Mouse (Mus musculus): ENCODE results near the gene Gsn. TPM values are rescaled to one million over a fixed set of nuclear protein-coding genes. Genes with fewer than 3 reads are reported as not detected.

Gsn gene
- total and polyA plus RNA-seq, 2 experiments = 16.9 to 22.5 TPM

GRCm38 (mm10) chr2:35273536-35273935 is 17.4 kb downstream of the Gsn start:
- WGBS = 58% methylated on average over 2 of the region's 2 CpGs

DNA sequence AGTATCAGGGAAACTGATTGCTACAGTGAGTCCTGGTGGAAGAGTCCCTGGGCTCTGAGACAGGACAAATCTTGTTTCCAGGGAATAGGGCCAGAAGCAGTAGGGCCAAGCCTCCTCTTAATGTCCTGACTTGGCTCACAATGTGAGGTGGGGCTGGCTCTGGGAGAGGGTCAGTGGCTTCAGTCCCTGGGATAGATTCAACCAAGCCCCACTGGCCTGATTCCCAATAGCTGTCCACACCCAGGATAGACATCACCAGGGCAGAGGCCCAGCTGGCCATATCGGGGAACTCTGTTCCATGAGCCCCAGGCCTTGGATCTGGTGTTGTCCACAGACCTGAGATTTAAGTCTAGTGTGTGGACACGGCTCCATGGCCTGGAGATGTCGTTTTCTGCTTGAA is 21.5 kb downstream of the Gsn start:
- Histone ChIP-seq H3K4me3 (ENCODE audit: insufficient read depth, low read depth, low read length) (no peak overlapping the region), H3K9ac (ENCODE audit: low read depth, low read length) (no peak overlapping the region), H3K4me1 (ENCODE audit: control insufficient read depth, insufficient read depth, low read length) (peaks cover 13% of the 10 kb centered on the region), H3K36me3 (ENCODE audit: control insufficient read depth, insufficient read depth, low read length) (no peaks in the 10 kb centered on the region), H3K27me3 (ENCODE audit: control insufficient read depth, insufficient read depth, low read length) (no peaks in the 10 kb centered on the region), H3K27ac (replicated peaks; ENCODE audit: insufficient read depth, low read depth, low read length) (peak overlapping the region; percentile 77), H3K79me2 (ENCODE audit: control insufficient read depth, insufficient read depth, low read length) (no peaks in the 10 kb centered on the region)
- TF ChIP-seq POLR2A (IDR thresholded peaks at IDR 0.05; ENCODE audit: extremely low read depth, insufficient read depth, low read length) = no peak
- TF ChIP-seq CTCF (IDR thresholded peaks at IDR 0.05; ENCODE audit: low read depth, low read length) = no peak
- DNase-seq (ENCODE audit: extremely low read depth, low read depth, low spot score) = peak; percentile 88
- WGBS = 31% methylated on average over 3 of the region's 3 CpGs

More at GRCm38 (mm10) chr2:35273536-35273935, 17.4 kb downstream of the Gsn start:
- Histone ChIP-seq H3K9ac (ENCODE audit: low read depth, low read length) (no peak overlapping the region), H3K27me3 (ENCODE audit: control insufficient read depth, insufficient read depth, low read length) (no peaks in the 10 kb centered on the region), H3K27ac (replicated peaks; ENCODE audit: insufficient read depth, low read depth, low read length) (peak overlapping the region; percentile 16; the same call in 1 of the 2 replicates), H3K4me1 (ENCODE audit: control insufficient read depth, insufficient read depth, low read length) (peaks cover 2% of the 10 kb centered on the region), H3K36me3 (ENCODE audit: control insufficient read depth, insufficient read depth, low read length) (no peaks in the 10 kb centered on the region), H3K79me2 (ENCODE audit: control insufficient read depth, insufficient read depth, low read length) (no peaks in the 10 kb centered on the region), H3K4me3 (ENCODE audit: insufficient read depth, low read depth, low read length) (no peak overlapping the region)
- DNase-seq (ENCODE audit: extremely low read depth, low read depth, low spot score) = peak; percentile 42
- TF ChIP-seq POLR2A (IDR thresholded peaks at IDR 0.05; ENCODE audit: extremely low read depth, insufficient read depth, low read length) = no peak
- TF ChIP-seq CTCF (IDR thresholded peaks at IDR 0.05; ENCODE audit: low read depth, low read length) = no peak

GRCm38 (mm10) chr2:35278371-35279210 is 22.4 kb downstream of the Gsn start:
- peak; percentile 88 for DNase-seq (ENCODE audit: extremely low read depth, low read depth, low spot score)
- Histone ChIP-seq H3K9ac (ENCODE audit: low read depth, low read length) (no peak overlapping the region), H3K4me1 (ENCODE audit: control insufficient read depth, insufficient read depth, low read length) (peaks cover 13% of the 10 kb centered on the region), H3K27ac (replicated peaks; ENCODE audit: insufficient read depth, low read depth, low read length) (peak overlapping the region; percentile 77), H3K4me3 (ENCODE audit: insufficient read depth, low read depth, low read length) (no peak overlapping the region), H3K79me2 (ENCODE audit: control insufficient read depth, insufficient read depth, low read length) (no peaks in the 10 kb centered on the region), H3K36me3 (ENCODE audit: control insufficient read depth, insufficient read depth, low read length) (no peaks in the 10 kb centered on the region), H3K27me3 (ENCODE audit: control insufficient read depth, insufficient read depth, low read length) (no peaks in the 10 kb centered on the region)
- WGBS = 62% methylated on average over 7 of the region's 7 CpGs
- no peak for TF ChIP-seq CTCF (IDR thresholded peaks at IDR 0.05; ENCODE audit: low read depth, low read length)
- TF ChIP-seq POLR2A (IDR thresholded peaks at IDR 0.05; ENCODE audit: extremely low read depth, insufficient read depth, low read length) = no peak

GRCm38 (mm10) chr2:35280001-35280400 is 23.8 kb downstream of the Gsn start:
- WGBS = 34% methylated on average over 3 of the region's 3 CpGs
- no peaks in the 10 kb centered on the region for H3K27me3 ChIP-seq (ENCODE audit: control insufficient read depth, insufficient read depth, low read length)

GRCm38 (mm10) chr2:35282214-35282613 is 26.0 kb downstream of the Gsn start:
- Histone ChIP-seq H3K4me1 (ENCODE audit: control insufficient read depth, insufficient read depth, low read length) (peaks cover 13% of the 10 kb centered on the region), H3K27ac (replicated peaks; ENCODE audit: insufficient read depth, low read depth, low read length) (no peak overlapping the region), H3K9ac (ENCODE audit: low read depth, low read length) (no peak overlapping the region), H3K4me3 (ENCODE audit: insufficient read depth, low read depth, low read length) (peak overlapping the region; percentile 14; the same call in 1 of the 2 replicates), H3K27me3 (ENCODE audit: control insufficient read depth, insufficient read depth, low read length) (no peaks in the 10 kb centered on the region), H3K36me3 (ENCODE audit: control insufficient read depth, insufficient read depth, low read length) (no peaks in the 10 kb centered on the region), H3K79me2 (ENCODE audit: control insufficient read depth, insufficient read depth, low read length) (no peaks in the 10 kb centered on the region)
- WGBS = 3% methylated on average over 32 of the region's 32 CpGs
- no peak for DNase-seq (ENCODE audit: extremely low read depth, low read depth, low spot score)
- TF ChIP-seq CTCF (IDR thresholded peaks at IDR 0.05; ENCODE audit: low read depth, low read length) = no peak
- no peak for TF ChIP-seq POLR2A (IDR thresholded peaks at IDR 0.05; ENCODE audit: extremely low read depth, insufficient read depth, low read length)

More at GRCm38 (mm10) chr2:35280001-35280400, 23.8 kb downstream of the Gsn start:
- H3K27ac ChIP-seq (replicated peaks; ENCODE audit: insufficient read depth, low read depth, low read length) = no peak overlapping the region
- no peaks in the 10 kb centered on the region for H3K36me3 ChIP-seq (ENCODE audit: control insufficient read depth, insufficient read depth, low read length)
- peak; percentile 35 for DNase-seq (ENCODE audit: extremely low read depth, low read depth, low spot score)
- no peak for TF ChIP-seq CTCF (IDR thresholded peaks at IDR 0.05; ENCODE audit: low read depth, low read length)
- no peak for TF ChIP-seq POLR2A (IDR thresholded peaks at IDR 0.05; ENCODE audit: extremely low read depth, insufficient read depth, low read length)
- H3K4me3 ChIP-seq (ENCODE audit: insufficient read depth, low read depth, low read length) = no peak overlapping the region
- peaks cover 13% of the 10 kb centered on the region for H3K4me1 ChIP-seq (ENCODE audit: control insufficient read depth, insufficient read depth, low read length)
- H3K9ac ChIP-seq (ENCODE audit: low read depth, low read length) = no peak overlapping the region
- H3K79me2 ChIP-seq (ENCODE audit: control insufficient read depth, insufficient read depth, low read length) = no peaks in the 10 kb centered on the region

- WGBS = 79% methylated on average over 4 of the region's 4 CpGs
- Histone ChIP-seq H3K79me2 (ENCODE audit: control insufficient read depth, insufficient read depth, low read length) (no peaks in the 10 kb centered on the region), H3K4me1 (ENCODE audit: control insufficient read depth, insufficient read depth, low read length) (peaks cover 6% of the 10 kb centered on the region), H3K4me3 (ENCODE audit: insufficient read depth, low read depth, low read length) (no peak overlapping the region), H3K9ac (ENCODE audit: low read depth, low read length) (no peak overlapping the region), H3K27me3 (ENCODE audit: control insufficient read depth, insufficient read depth, low read length) (no peaks in the 10 kb centered on the region), H3K36me3 (ENCODE audit: control insufficient read depth, insufficient read depth, low read length) (no peaks in the 10 kb centered on the region), H3K27ac (replicated peaks; ENCODE audit: insufficient read depth, low read depth, low read length) (no peak overlapping the region)
- no peak for DNase-seq (ENCODE audit: extremely low read depth, low read depth, low spot score)
- TF ChIP-seq POLR2A (IDR thresholded peaks at IDR 0.05; ENCODE audit: extremely low read depth, insufficient read depth, low read length) (no peak), CTCF (IDR thresholded peaks at IDR 0.05; ENCODE audit: low read depth, low read length) (no peak)
Observed at GRCm38 (mm10) chr2:35283997-35284396, 27.8 kb downstream of the Gsn start.
